Mouse (Mus musculus): ENCODE results near the gene Hectd4. TPM values are rescaled to one million over a fixed set of nuclear protein-coding genes. Genes with fewer than 3 reads are reported as not detected.
A peak's percentile ranks its signal among the peaks of the same experiment; 100 is the strongest.
"Not testable (repeated sequence)": the region's sequence is repeated elsewhere in the genome, so short reads cannot be mapped to it uniquely, and the experiment has no call there.

Hectd4 gene
- total RNA-seq, 4 experiments from 2014 or later: 142 to 182 (median 164) TPM

DNA sequence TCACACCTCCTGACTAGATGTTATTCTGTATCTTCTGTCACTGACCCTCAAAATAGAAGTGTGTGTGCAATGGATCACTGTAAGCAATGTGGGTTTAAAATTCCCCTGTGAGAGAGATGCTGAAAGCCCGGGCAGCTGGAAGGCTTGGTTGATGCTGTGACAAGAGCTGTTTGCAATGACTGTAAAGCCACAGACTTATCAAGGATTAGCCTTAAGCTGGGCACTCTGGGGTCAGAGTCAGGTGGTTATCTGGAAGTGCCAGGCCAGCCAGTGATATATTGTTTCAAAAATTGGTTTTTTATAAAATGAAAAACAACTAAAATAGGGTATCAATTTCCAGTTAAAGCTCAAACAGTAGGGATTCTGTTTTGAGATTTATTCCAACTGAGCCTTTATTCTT is 56.8 kb downstream of the Hectd4 start:
- no peak for DNase-seq (ENCODE audit: low spot score in 2 of 2)

DNA sequence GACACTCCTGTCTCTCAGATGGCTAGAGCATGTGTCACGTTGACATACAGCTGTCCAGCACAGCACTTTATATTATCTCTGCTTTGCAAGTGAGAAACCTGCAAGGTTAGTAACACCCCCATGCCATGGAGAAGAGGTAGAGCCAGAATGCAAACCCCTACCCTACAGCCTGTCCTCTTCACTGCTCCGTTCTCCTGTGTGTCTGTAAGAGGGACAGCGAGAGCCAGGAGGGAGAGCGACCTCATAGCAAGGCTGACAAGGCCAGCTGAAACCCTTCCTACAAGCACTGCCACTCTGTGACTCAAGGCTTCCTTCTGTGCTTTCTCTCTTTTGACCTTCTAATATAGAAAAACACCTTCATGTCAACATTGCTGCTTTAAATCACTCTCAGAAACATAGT is 60.4 kb downstream of the Hectd4 start:
- no peak for DNase-seq (ENCODE audit: low spot score in 2 of 2)

DNA sequence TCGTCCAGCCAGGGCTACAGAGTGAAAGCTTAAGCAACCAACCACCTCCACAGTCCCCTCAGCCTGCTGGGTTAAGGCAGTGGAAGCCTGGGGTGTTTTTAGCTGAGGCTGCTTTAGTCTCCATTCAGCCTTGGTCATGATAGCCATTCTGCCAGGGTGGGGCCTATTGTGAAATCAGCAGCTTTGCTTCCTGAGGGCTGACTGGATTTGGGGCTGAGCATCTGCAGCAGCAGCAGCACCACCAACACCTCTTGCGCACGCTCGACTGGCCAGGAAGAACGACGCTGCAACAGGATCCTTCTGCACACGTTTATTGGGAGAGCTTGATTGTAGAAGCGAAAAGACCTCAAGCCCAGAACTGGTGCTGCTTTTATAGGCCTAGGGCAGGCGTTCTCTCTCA is 63.0 kb downstream of the Hectd4 start:
- DNase-seq (ENCODE audit: low spot score in 2 of 2): no peak

DNA sequence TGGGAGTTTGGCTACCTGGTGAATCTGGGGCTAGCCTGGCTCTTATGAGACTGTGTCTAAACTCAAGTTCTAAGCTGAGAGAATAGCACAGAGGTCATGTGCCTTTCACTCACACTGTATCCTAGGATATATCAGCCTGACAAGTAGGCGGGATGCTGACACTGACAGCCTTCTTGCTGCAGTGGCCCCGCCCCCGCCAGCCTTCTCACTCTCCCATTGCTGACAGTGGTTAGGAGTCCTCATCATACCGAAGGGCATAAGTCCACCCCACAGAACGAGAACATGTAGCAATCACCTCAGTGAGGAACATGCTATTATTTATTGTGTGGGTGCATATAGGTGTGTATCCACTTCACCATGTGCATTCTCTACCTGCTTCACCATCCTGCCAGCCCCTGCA is 64.8 kb downstream of the Hectd4 start:
- DNase-seq (ENCODE audit: low spot score in 2 of 2): no peak

DNA sequence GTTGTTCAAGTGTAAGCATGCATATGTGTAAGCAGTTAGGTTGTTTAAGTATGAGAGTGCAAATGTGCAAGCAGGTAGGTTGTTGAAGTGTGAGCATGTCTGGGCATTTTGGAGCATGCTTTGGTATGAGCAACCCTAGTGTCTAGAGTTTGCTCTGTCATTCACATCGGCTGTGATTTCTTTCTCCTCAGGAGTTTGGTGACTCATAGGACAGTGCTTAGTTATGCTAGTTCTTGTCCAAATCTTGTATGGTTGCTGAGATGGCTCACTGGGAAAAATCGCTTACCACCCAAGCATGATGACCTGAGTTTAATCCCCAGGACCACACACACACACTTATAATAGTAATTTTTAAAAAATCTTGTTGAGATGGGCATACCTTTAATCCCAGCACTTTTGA is 67.2 kb downstream of the Hectd4 start:
- no peak for DNase-seq (ENCODE audit: low spot score in 2 of 2)

DNA sequence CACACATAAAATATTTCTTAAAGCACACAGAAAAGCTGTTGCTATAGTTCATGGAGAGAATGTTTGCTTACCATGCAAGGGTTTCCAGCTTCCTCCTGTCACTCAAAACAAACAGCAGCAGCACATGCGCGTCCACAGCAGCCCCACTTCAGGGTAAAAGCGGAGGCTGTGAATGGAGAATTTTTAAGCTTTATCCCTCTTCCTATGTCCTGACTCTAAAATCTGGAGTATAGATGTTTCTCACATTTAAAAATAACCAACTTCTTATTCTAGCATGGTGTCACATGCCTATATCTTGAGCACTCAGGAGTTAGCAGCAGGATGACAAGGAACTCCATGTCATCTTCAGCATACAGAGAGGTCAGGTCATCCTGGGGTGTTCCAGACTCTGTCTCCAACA is 70.3 kb downstream of the Hectd4 start:
- DNase-seq (ENCODE audit: low spot score in 2 of 2): no peak

DNA sequence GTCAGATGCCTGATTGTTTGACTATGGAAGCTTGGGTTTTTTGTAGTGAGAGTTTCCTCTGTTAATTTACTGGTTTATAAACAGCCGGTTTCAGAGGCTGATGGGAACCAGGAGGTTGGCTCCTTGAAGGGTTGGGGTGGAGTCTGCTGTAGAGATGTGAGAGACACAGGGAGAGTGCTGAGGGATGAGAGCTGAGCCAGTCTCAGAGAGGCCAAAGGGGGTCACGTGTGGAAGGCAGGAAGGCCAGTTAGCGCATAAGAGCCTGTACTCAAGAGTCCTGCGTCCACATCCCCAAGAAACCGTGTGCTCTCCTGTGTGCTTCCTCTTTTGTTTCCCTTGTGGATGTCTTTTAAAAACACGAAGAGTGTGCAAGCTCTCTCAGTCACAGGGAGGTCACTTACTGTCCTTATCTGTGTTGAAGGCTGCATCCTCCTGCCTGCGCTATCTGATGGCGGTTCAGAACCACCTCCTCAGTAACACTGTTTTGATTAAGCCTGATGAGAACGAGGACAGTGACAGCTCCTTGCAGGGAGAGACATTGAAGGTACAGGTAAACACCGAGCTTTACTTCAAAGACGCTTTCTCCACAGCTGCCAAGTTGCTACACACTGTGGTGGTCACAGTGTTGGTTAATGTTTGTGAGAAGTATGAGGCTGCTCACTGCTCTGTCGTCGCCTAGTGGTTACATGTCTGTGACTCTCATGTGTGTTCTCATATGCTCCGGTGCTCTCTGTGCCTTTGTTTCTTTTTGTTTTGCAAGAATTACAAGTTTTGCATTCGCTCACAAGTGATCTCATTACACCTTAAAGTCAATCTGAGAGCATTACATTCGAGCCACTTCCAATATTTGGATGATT is 72.5 kb downstream of the Hectd4 start:
- no peak for DNase-seq (ENCODE audit: low spot score in 2 of 2)

DNA sequence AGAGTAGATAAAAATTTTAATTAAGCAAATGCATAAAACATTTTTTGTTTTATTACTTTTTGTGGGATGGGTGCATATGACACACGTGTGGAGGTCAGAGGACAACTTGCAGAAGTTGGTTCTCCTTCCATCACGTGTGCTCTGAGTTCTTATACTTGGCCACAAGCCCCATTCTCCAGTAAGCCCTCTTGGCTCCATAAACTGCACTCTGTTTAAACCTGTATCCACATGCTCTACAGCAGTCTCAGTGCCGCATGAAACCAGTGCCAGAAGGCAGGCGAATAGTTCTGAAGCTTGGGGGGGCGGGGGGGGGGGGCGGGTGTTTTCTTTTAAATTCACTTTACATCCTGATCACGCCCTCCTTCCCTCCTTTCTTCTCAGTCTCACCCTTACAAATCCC is 85.0 kb downstream of the Hectd4 start:
- DNase-seq (ENCODE audit: low spot score in 2 of 2): no peak

DNA sequence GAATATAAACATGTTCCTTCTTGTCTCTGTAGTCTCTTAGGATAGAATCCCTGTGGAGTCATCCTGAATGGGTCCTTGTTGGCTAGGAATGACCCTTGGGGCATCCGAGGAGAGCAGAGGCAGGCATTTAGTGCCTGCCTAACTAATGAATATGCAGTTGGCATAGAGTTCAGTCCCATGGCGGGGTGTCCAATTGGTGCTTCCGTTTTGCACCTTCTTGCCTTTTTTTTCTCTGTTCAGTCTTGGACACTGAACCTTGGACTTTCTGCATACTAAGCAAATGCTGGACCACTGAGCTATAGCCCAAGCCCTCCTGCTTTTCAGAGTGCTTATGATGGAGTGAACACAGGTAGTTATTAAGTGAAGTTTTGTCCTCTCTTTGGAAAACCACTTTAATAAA is 87.6 kb downstream of the Hectd4 start:
- no peak for DNase-seq (ENCODE audit: low spot score in 2 of 2)

DNA sequence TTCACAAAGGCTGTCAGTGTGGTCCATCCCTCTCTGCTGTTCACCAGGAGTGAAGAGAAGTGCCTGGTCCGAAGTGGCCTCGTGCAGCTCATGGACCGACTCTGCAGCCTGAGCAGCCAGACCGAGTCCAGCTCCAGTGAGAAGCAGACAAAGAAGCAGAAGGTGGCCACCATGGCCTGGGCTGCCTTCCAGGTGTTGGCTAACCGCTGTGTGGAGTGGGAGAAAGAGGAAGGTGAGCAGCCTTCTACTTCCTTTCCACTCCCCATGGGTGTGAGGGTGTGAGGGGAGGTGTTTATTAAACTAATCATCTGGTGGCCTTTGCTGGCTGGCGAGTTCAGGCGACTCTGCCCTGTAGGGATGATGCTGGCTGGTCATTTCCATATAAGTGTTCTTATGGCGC is 91.6 kb downstream of the Hectd4 start:
- no peak for DNase-seq (ENCODE audit: low spot score in 2 of 2)

DNA sequence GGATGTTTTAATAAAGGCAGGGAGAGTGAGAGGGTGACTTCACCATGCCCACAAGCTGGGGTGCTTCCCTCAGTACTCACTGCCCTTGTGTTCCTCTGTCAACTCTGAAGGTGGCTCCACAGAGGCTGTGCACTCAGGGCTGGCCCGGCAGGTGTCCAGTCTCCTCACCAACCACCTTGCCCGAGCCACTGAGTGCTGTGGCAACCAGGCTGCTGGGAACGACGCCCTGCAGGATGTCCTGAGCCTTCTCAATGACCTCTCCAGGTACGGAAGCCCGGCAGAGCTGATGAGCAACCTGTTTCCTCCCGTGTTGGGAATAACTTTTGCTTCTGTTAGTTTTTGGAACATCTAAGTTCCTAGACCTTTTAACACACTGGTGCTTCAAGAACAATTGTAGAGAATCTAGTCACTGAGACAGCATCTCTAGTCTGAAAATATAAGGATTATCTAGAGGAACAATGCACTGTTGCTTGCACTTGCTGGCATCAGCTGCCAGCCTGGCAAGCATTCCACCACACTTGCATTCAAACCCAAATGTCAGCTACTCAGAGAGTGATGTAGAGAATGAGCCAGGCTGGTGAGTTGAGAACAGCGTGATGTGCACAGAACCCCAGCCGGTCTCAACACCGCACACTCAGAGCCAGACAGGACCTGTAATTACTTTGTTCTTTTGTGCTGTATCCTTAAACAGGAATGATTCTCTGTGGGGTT is 93.9 kb downstream of the Hectd4 start:
- peak in 1 of 2 experiments; percentile 43 for DNase-seq (ENCODE audit: low spot score in 2 of 2)

DNA sequence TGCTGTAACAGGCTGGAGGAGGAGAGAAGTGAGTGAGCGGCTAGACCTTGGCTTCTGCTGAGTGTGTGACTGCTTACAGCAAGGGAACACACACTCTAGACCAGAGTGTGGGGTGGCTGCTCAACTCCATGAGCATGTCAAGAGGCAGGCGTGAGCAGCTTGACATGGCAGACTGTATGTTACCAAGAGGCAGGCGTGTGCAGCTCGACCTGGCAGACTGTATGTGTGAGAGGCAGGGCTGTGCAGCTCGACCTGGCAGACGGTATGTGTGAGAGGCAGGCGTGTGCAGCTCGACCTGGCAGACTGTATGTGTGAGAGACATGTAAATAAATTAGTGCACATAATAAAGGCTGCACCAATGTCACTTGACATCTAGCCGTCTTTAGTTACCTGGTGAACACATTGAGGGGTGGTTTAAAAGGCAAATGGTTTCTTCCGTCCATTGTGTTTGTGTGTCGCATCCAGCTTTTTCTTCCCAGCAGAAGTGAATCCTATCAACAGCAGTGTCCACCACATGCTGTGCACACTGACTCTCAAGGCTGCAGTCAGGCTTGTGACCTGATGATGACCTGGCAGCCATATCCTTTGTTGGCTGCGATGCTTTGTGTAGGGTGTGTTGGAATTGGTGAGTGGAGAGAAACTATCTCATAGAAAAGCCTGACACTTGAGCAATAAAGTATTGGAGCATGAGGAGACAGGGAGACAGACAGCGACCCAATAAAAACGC is 106.2 kb downstream of the Hectd4 start:
- DNase-seq (ENCODE audit: low spot score in 2 of 2): no peak

DNA sequence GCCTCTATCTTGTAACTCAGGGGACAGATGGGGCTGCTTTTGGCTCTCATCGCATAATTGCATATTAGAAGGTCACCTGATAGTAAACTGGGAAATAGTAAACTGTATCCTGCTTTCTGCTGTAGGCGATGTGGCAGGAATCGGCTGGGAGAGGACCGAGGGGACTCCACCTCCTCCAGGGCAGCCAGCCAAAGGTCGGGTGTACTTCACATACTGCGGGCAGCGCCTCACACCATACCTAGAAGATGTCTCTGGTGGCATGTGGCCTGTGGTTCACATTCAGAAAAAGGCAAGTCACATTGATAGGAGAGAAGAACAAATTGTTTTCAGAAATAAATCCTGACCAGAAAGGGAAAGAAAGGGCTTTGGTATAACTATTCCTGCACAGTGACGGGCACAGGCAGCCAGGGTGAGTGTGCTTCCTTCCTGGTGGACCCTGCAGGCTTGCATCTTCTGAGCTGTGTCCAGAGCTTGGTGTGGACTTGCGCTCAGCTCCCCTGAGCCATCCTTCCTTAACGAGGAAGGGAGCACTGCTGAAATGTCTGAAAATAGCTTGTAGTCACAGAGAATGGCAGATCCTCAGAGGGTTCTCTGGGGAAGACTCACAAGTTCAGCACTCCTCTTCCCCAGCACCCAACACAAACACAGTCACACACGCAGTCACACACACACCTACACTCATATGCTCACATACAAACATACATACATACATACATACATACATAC is 109.5 kb downstream of the Hectd4 start:
- DNase-seq (ENCODE audit: low spot score in 2 of 2): no peak

DNA sequence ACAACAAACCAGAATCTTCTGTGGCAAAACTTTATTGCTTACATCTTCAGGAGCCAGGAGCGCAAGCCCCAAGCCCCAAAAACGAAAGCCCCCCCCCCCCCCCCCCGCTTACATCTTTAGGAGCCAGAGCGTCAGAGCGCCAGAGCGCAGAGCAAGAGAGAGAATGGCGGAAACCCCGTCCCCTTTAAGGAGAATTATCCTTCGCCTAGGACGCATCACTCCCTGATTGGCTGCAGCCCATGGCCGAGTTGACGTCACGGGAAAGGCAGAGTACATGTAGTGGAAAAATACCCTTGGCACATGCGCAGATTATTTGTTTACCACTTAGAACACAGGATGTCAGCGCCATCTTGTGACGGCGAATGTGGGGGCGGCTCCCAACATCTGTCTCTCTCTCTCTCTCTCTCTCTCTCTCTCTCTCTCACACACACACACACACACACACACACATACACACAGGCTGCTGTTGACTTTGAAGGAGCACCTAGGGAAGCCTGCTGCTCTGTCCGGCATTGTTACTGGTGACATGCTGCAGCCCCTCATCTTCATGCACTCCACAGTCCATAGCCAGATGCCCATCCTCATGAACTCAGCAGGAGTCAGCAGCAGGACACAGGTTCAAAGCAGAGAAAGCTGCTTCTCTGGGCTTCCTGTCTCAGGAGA is 110.3 kb downstream of the Hectd4 start:
- DNase-seq (ENCODE audit: low spot score in 2 of 2): not testable (repeated sequence)

DNA sequence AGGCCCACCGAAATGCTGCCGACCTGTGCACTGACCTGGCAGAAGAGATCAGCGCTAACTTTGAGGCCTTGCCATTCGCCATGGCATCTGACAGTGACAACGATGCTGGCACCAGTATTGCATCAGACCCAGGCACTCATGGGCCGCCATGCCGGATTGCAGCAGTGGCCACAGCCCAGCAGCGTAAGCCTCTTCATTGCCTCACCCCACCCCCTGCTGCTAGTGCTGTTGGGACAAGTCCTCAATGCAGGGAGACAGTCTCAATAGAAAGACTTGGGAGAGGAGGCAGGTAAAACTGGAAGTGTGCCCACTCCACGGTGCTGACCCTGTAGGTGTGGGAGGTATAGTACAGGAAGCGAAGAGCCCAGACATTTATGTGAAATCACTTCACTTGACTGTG is 111.7 kb downstream of the Hectd4 start:
- no peak for DNase-seq (ENCODE audit: low spot score in 2 of 2)

DNA sequence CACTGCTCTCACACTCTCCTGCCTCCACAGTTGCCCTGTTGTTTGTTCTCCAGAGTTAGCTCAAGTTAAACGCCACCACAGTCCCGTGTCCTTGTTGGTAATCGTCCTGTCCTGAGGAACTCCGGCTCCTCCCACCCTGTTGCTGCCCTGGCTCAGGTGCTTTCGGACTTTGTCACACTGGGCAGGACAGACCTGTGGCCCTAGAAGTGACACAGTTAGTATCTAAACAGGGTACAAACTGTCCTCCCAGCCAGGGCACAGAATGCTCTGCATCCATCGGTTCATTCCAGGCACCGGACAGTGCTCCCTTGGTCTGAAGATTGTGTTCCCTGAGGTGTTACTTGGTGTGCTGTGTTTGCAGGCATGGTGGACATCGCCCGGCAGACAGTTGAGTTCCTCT is 114.0 kb downstream of the Hectd4 start:
- DNase-seq (ENCODE audit: low spot score in 2 of 2): no peak

DNA sequence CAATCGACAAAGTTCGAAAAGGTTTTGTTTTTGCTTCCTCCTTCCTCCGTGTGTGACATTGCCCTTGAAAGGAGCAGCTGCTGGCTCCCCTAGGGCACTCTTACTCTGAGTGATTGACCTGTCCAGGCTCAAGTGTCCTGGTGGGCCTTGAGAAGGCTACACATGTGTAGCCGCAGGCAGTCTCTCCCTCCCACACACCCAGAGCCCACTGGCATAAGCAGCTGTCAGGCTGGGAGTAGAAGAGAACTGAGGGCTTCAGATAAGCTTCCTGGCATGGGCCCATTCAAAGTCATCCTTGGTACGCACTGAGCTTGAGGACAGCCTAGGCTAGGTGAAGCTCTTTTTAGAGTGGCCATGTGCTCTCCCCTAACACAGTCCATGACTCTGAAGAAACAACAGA is 114.4 kb downstream of the Hectd4 start:
- DNase-seq (ENCODE audit: low spot score in 2 of 2): no peak

DNA sequence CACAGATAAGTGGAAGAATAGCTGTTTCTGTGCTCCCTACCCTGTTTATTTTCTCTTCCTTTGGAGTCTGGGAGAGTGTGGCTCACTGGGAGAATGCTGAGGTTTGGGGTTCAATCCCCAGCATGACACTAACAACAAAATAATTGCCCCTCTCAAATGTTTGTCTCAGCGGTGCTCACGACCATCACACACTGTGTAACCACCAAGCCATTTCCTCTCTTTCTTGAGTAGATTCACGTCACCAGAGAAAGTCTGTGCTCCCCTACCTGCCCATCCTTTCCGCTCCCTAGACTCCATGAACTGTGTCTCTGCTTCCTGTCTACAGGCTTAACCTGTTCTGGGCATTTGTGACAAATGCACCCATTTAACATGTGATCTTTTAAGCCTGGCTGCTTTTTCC is 115.4 kb downstream of the Hectd4 start:
- no peak for DNase-seq (ENCODE audit: low spot score in 2 of 2)

DNA sequence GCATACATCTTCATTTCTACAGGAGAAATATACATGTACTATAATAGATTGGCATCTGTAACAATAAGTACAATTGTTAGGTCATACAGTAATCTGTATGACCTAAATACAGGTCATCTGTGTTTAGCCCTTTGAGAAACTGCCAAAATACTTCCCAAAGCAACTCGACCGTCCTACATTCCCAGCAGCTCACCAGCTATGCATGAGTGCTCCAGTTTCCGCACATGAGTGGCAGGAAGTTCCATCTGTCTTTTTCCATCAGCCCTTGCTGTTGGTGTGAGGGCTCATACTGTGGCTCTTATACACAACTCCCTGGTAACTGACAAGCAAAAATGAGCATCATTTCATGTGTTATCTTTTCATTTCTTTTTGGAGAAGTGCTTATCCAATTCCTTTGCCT is 116.0 kb downstream of the Hectd4 start:
- no peak for DNase-seq (ENCODE audit: low spot score in 2 of 2)

DNA sequence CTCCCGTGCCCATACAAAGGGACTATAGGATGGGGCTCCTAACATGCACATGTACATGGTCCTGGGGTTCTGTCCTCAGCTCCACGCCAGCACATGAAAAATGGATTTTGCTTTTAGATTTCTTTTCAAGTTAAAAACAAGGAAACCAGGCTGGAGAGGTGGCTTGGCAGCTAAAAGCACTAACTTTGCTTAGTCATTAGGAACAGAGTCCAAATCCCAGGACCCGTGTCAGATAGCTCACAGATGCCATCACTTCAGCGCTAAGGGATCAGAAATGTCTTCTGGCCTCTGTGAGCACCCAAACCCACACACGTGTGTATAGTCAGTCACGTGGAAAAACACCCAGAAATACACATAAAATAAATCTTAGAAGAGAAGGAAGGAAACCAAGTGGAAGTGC is 116.8 kb downstream of the Hectd4 start:
- no peak for DNase-seq (ENCODE audit: low spot score in 2 of 2)

Measured in left cerebral cortex, adult 8-10 months (tissue).